Mouse (Mus musculus): ENCODE data around the gene Tspan9. TPM values are rescaled to one million over a fixed set of nuclear protein-coding genes. Genes with fewer than 3 reads are reported as not detected.
A peak's percentile ranks its signal among the peaks of the same experiment; 100 is the strongest.

Gene Tspan9
- polyA plus RNA-seq, 1 experiment: 107 TPM

- TF ChIP-seq POLR2A (IDR thresholded peaks at IDR 0.05; ENCODE audit: low read depth, low read length) (no peak), CTCF (conservative IDR thresholded peaks at IDR 0.05; ENCODE audit: insufficient read depth, insufficient read length, low read depth, low read length) (no peak)
Observed at GRCm38 (mm10) chr6:128125464-128125863, 17.9 kb downstream of the Tspan9 start.

GRCm38 (mm10) chr6:128124222-128124971, 19.0 kb downstream of the Tspan9 start:
- H3K4me1 ChIP-seq (ENCODE audit: control insufficient read depth, insufficient read depth, low read length): peaks cover 58% of the 10 kb centered on the region
- peak; percentile 92 for DNase-seq
- H3K27ac ChIP-seq (ENCODE audit: insufficient read depth, low read depth, low read length): peak overlapping the region; percentile 71
- H3K36me3 ChIP-seq (ENCODE audit: control insufficient read depth, insufficient read depth, low read length): no peaks in the 10 kb centered on the region
- 44% methylated on average over 10 of the region's 10 CpGs for WGBS
- H3K4me3 ChIP-seq (ENCODE audit: insufficient read depth, low read depth, low read length): peak overlapping the region; percentile 25; the same call in 1 of the 2 replicates
- no peak for TF ChIP-seq POLR2A (IDR thresholded peaks at IDR 0.05; ENCODE audit: low read depth, low read length)
- TF ChIP-seq CTCF (conservative IDR thresholded peaks at IDR 0.05; ENCODE audit: insufficient read depth, insufficient read length, low read depth, low read length): no peak
- H3K27me3 ChIP-seq (replicated peaks; ENCODE audit: control insufficient read depth, insufficient read depth, low read length): no peaks in the 10 kb centered on the region

More at GRCm38 (mm10) chr6:128125464-128125863, 17.9 kb downstream of the Tspan9 start:
- no peaks in the 10 kb centered on the region for H3K27me3 ChIP-seq (replicated peaks; ENCODE audit: control insufficient read depth, insufficient read depth, low read length)
- WGBS: 35% methylated on average over 3 of the region's 3 CpGs
- peak; percentile 85 for DNase-seq
- no peaks in the 10 kb centered on the region for H3K36me3 ChIP-seq (ENCODE audit: control insufficient read depth, insufficient read depth, low read length)
- H3K27ac ChIP-seq (ENCODE audit: insufficient read depth, low read depth, low read length): peak overlapping the region; percentile 40
- H3K4me3 ChIP-seq (ENCODE audit: insufficient read depth, low read depth, low read length): no peak overlapping the region
- peaks cover 55% of the 10 kb centered on the region for H3K4me1 ChIP-seq (ENCODE audit: control insufficient read depth, insufficient read depth, low read length)

- no peak overlapping the region for H3K4me3 ChIP-seq (ENCODE audit: insufficient read depth, low read depth, low read length)
- peaks cover 47% of the 10 kb centered on the region for H3K4me1 ChIP-seq (ENCODE audit: control insufficient read depth, insufficient read depth, low read length)
- TF ChIP-seq CTCF (conservative IDR thresholded peaks at IDR 0.05; ENCODE audit: insufficient read depth, insufficient read length, low read depth, low read length) (no peak), POLR2A (IDR thresholded peaks at IDR 0.05; ENCODE audit: low read depth, low read length) (no peak)
- H3K36me3 ChIP-seq (ENCODE audit: control insufficient read depth, insufficient read depth, low read length): no peaks in the 10 kb centered on the region
- H3K27me3 ChIP-seq (replicated peaks; ENCODE audit: control insufficient read depth, insufficient read depth, low read length): no peaks in the 10 kb centered on the region
- WGBS: 42% methylated on average over 5 of the region's 5 CpGs
- DNase-seq: peak; percentile 48
- peak overlapping the region; percentile 62 for H3K27ac ChIP-seq (ENCODE audit: insufficient read depth, low read depth, low read length)
Observed at GRCm38 (mm10) chr6:128122127-128122526, 21.3 kb downstream of the Tspan9 start.

GRCm38 (mm10) chr6:128121691-128122090, 21.7 kb downstream of the Tspan9 start:
- Histone ChIP-seq H3K27me3 (replicated peaks; ENCODE audit: control insufficient read depth, insufficient read depth, low read length) (no peaks in the 10 kb centered on the region), H3K27ac (ENCODE audit: insufficient read depth, low read depth, low read length) (peak overlapping the region; percentile 62), H3K4me3 (ENCODE audit: insufficient read depth, low read depth, low read length) (no peak overlapping the region), H3K4me1 (ENCODE audit: control insufficient read depth, insufficient read depth, low read length) (peaks cover 47% of the 10 kb centered on the region), H3K36me3 (ENCODE audit: control insufficient read depth, insufficient read depth, low read length) (no peaks in the 10 kb centered on the region)
- TF ChIP-seq CTCF (conservative IDR thresholded peaks at IDR 0.05; ENCODE audit: insufficient read depth, insufficient read length, low read depth, low read length): no peak
- no peak for TF ChIP-seq POLR2A (IDR thresholded peaks at IDR 0.05; ENCODE audit: low read depth, low read length)
- DNase-seq: peak; percentile 84
- 57% methylated on average over 5 of the region's 5 CpGs for WGBS

- Histone ChIP-seq H3K27me3 (replicated peaks; ENCODE audit: control insufficient read depth, insufficient read depth, low read length) (no peaks in the 10 kb centered on the region), H3K4me3 (ENCODE audit: insufficient read depth, low read depth, low read length) (no peak overlapping the region), H3K36me3 (ENCODE audit: control insufficient read depth, insufficient read depth, low read length) (no peaks in the 10 kb centered on the region), H3K27ac (ENCODE audit: insufficient read depth, low read depth, low read length) (no peak overlapping the region), H3K4me1 (ENCODE audit: control insufficient read depth, insufficient read depth, low read length) (peaks cover 45% of the 10 kb centered on the region)
- no peak for DNase-seq
- TF ChIP-seq POLR2A (IDR thresholded peaks at IDR 0.05; ENCODE audit: low read depth, low read length) (no peak), CTCF (conservative IDR thresholded peaks at IDR 0.05; ENCODE audit: insufficient read depth, insufficient read length, low read depth, low read length) (no peak)
- 87% methylated on average over 12 of the region's 12 CpGs for WGBS
Observed at GRCm38 (mm10) chr6:128120806-128121205, 22.6 kb downstream of the Tspan9 start.

- TF ChIP-seq POLR2A (IDR thresholded peaks at IDR 0.05; ENCODE audit: low read depth, low read length) (no peak), CTCF (conservative IDR thresholded peaks at IDR 0.05; ENCODE audit: insufficient read depth, insufficient read length, low read depth, low read length) (no peak)
- WGBS: 75% methylated on average over 7 of the region's 7 CpGs
- no peaks in the 10 kb centered on the region for H3K36me3 ChIP-seq (ENCODE audit: control insufficient read depth, insufficient read depth, low read length)
- H3K27ac ChIP-seq (ENCODE audit: insufficient read depth, low read depth, low read length): no peak overlapping the region
- DNase-seq: peak; percentile 89
- H3K4me3 ChIP-seq (ENCODE audit: insufficient read depth, low read depth, low read length): no peak overlapping the region
- no peaks in the 10 kb centered on the region for H3K27me3 ChIP-seq (replicated peaks; ENCODE audit: control insufficient read depth, insufficient read depth, low read length)
- H3K4me1 ChIP-seq (ENCODE audit: control insufficient read depth, insufficient read depth, low read length): peaks cover 31% of the 10 kb centered on the region
Observed at GRCm38 (mm10) chr6:128118670-128119230, 24.6 kb downstream of the Tspan9 start.

DNA sequence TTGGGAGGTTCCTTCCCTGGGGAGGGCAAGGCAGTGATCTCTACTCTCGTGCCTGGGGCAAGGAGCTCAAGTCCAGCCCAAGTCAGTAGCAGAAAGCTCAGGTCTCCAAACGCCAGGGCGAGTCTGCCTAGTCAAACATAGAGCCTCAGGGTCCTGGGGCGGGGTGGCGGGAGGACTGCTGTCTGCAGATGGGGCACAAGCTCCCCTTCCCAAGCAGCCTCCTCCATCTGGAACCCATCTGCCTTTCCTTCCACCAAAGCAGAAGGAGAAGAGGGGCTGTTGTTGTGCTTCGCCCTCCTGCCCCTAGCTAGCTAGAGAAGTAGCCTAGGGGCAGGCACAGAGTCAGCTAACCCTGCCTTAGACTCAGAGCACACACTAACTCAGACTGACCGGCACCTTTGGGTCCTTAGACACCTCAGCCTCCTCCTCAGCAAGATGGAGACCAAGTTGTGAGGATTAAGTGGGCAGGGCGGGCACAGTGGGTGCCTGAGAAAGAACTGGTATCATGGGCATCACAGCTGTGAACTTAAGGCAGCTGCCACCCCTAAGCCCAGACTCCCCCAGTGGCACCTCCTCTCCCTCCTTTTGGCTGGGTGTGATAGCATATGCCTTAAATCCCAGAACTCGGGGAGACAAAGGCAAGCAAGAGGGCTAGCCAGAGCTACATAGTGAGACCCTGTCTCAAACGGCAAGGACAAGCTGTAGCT, 26.4 kb downstream of the Tspan9 start:
- Histone ChIP-seq H3K4me3 (ENCODE audit: insufficient read depth, low read depth, low read length) (no peak overlapping the region), H3K36me3 (ENCODE audit: control insufficient read depth, insufficient read depth, low read length) (no peaks in the 10 kb centered on the region), H3K27ac (ENCODE audit: insufficient read depth, low read depth, low read length) (0 out of 2 replicates have a peak overlapping the region, but pooled peaks have one; percentile 17), H3K4me1 (ENCODE audit: control insufficient read depth, insufficient read depth, low read length) (peaks cover 28% of the 10 kb centered on the region), H3K27me3 (replicated peaks; ENCODE audit: control insufficient read depth, insufficient read depth, low read length) (no peaks in the 10 kb centered on the region)
- TF ChIP-seq POLR2A (IDR thresholded peaks at IDR 0.05; ENCODE audit: low read depth, low read length) (no peak), CTCF (conservative IDR thresholded peaks at IDR 0.05; ENCODE audit: insufficient read depth, insufficient read length, low read depth, low read length) (no peak)
- WGBS: 70% methylated on average over 10 of the region's 10 CpGs
- no peak for DNase-seq

All from kidney, adult 2 months (tissue).